Mouse (Mus musculus) intestine, embryonic 16.5 days (tissue): ENCODE measurements at regions not wholly inside any gene's neighbourhood (a gene's known extent, or its start where the extent isn't known, plus 50 kb on each side); places are given as distances from the start of the nearest gene placed in this dataset.

Source experiments
- ATAC-seq: fragments of 200-750 bp; cut with Nextera tagmentation; 2 replicates; pipeline ENCODE4 v1.8.0; 2017; ENCODE audit warnings: moderate TSS enrichment, moderate library complexity
- H3K27ac ChIP-seq: fragments of 300-500 bp; sonication (generic); 2 replicates; pipeline ENCODE4 v1.5.1; 2014; ENCODE audit warnings: mild to moderate bottlenecking, low read length
- H3K27me3 ChIP-seq: fragments of 300-500 bp; sonication (generic); replicated peaks from 2 replicates; pipeline ENCODE4 v1.6.1; 2014; ENCODE audit warnings: low read length, control low read depth, mixed read lengths; ENCODE audit not compliant: control insufficient read depth, insufficient read depth
- H3K36me3 ChIP-seq: fragments of 300-500 bp; sonication (generic); 2 replicates; pipeline ENCODE4 v1.6.1; 2014; ENCODE audit warnings: low read length, control low read depth; ENCODE audit not compliant: control insufficient read depth, insufficient read depth
- H3K4me1 ChIP-seq: fragments of 300-500 bp; sonication (generic); 2 replicates; pipeline ENCODE4 v1.6.1; 2014; ENCODE audit warnings: low read length, control low read depth, mixed read lengths; ENCODE audit not compliant: control insufficient read depth, insufficient read depth
- H3K4me2 ChIP-seq: fragments of 300-500 bp; sonication (generic); 2 replicates; pipeline ENCODE4 v1.6.1; 2014; ENCODE audit warnings: low read depth, low read length, control low read depth
- H3K4me3 ChIP-seq: fragments of 300-500 bp; sonication (generic); 2 replicates; pipeline ENCODE4 v1.5.1; 2014; ENCODE audit warnings: mild to moderate bottlenecking, low read length
- H3K9ac ChIP-seq: fragments of 300-500 bp; sonication (generic); 2 replicates; pipeline ENCODE4 v1.6.1; 2014; ENCODE audit warnings: low read depth, low read length
- H3K9me3 ChIP-seq: fragments of 300-500 bp; sonication (generic); 2 replicates; pipeline ENCODE4 v1.6.1; 2016; ENCODE audit warnings: low read length, control low read depth; ENCODE audit not compliant: control insufficient read depth
- WGBS: fragments of 180-500 bp; shearing (Covaris S2); extraction: QIAGEN DNeasy Blood & Tissue Kit; methylation state at CpG from one replicate; pipeline ENCODE4 v1.1.7; 2014; 5-methylcytosine and 5-hydroxymethylcytosine counted together

GRCm38 (mm10) chr11:82568219-82568676 lies 179.5 kb downstream of the Tmem132e start:
- 19% methylated on average over 2 of the region's 2 CpGs for WGBS
- ATAC-seq, result no peak
- Histone ChIP-seq H3K27ac (no peak overlapping the region), H3K4me1 (peaks cover 10% of the 10 kb centered on the region), H3K4me3 (no peak overlapping the region), H3K4me2 (no peak overlapping the region), H3K36me3 (no peaks in the 10 kb centered on the region), H3K9me3 (no peaks in the 10 kb centered on the region), H3K27me3 (no peaks in the 10 kb centered on the region; the same call in 1 of the 2 replicates), H3K9ac (no peak overlapping the region)

GRCm38 (mm10) chr11:82567014-82567685 lies 178.4 kb downstream of the Tmem132e start:
- no peak overlapping the region for H3K4me3 ChIP-seq
- WGBS, result 57% methylated on average over 9 of the region's 9 CpGs
- no peak overlapping the region for H3K27ac ChIP-seq
- no peaks in the 10 kb centered on the region for H3K9me3 ChIP-seq
- H3K4me2 ChIP-seq, result no peak overlapping the region
- no peak overlapping the region for H3K9ac ChIP-seq
- H3K27me3 ChIP-seq, result no peaks in the 10 kb centered on the region; the same call in 1 of the 2 replicates
- ATAC-seq, result no peak
- no peaks in the 10 kb centered on the region for H3K36me3 ChIP-seq
- peaks cover 10% of the 10 kb centered on the region for H3K4me1 ChIP-seq

DNA sequence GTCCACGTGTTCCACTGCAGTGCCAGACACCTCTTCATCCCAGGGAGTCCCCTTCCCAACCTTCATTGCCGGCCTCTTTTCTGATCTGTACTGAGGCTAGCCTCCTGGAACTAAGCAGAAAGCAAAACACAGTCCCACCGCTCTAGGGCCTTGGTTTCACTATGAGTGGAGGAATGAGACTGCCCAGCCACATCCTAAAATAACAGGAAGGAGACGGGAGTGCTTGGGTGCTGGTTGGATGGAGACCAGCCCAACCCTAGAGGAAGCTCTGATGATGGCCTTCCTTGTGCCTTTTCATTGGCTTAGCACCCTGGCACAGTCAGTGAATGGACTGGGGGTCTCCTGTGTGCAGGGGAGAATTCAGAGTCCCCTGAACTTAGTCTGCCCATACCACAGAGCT lies 177.4 kb downstream of the Tmem132e start:
- H3K4me2 ChIP-seq, result no peak overlapping the region
- H3K27ac ChIP-seq, result no peak overlapping the region
- no peaks in the 10 kb centered on the region for H3K36me3 ChIP-seq
- no peak for ATAC-seq
- no peak overlapping the region for H3K4me3 ChIP-seq
- H3K9me3 ChIP-seq, result no peaks in the 10 kb centered on the region
- no peak overlapping the region for H3K9ac ChIP-seq
- no peaks in the 10 kb centered on the region; the same call in 1 of the 2 replicates for H3K27me3 ChIP-seq
- peaks cover 10% of the 10 kb centered on the region for H3K4me1 ChIP-seq
- WGBS, result 76% methylated on average over 4 of the region's 4 CpGs

DNA sequence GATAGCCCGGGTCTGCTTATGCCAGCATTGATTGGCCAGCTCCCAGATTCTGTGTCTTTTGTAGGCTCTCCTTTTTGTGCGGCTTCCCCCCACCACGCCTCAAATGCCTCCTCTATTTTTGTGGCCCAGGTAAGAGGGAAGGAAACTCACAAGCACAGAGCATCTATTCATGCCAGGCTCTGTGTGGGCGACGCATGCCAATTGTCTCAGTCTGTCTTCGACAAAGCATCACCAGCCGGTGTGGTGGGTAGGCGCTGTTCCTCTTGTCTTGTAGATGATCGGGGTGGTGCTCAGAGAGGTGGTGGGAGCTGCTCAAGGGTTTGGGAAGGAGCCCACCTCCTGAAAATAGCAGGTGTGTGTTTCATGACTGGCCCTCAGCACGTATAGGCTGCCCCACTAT lies 175.5 kb downstream of the Tmem132e start:
- Histone ChIP-seq H3K4me1 (peaks cover 4% of the 10 kb centered on the region; the same call in 1 of the 2 replicates), H3K4me2 (no peak overlapping the region), H3K4me3 (no peak overlapping the region), H3K27ac (no peak overlapping the region), H3K27me3 (no peaks in the 10 kb centered on the region; the same call in 1 of the 2 replicates), H3K9ac (no peak overlapping the region), H3K9me3 (no peaks in the 10 kb centered on the region), H3K36me3 (no peaks in the 10 kb centered on the region)
- 59% methylated on average over 10 of the region's 10 CpGs for WGBS
- no peak for ATAC-seq

DNA sequence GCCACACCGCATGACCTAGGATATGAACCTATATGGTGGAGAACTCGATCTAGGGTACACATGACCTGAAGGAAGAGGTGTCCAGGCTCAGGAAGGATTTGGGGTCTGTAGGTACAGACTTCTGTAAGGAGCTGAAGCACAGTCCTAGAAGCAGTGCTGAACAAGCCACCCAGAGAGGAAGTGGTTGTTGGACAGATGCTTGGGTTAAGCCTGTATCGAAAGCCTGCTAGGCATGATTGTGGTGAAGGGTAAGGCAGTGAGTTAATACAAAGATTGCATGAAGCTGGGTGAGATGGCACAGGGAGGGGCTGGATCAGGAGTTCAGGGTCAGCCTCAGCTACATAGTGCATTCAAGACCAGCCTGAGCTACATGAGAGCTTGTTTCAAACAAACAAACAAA lies 153.3 kb downstream of the Tmem132e start:
- no peaks in the 10 kb centered on the region for H3K9me3 ChIP-seq
- WGBS, result 91% methylated on average over 3 of the region's 3 CpGs
- H3K27me3 ChIP-seq, result no peaks in the 10 kb centered on the region
- no peaks in the 10 kb centered on the region for H3K36me3 ChIP-seq
- no peak overlapping the region for H3K4me2 ChIP-seq
- no peak overlapping the region for H3K9ac ChIP-seq
- no peak overlapping the region for H3K27ac ChIP-seq
- H3K4me1 ChIP-seq, result no peaks in the 10 kb centered on the region
- no peak for ATAC-seq
- no peak overlapping the region for H3K4me3 ChIP-seq

DNA sequence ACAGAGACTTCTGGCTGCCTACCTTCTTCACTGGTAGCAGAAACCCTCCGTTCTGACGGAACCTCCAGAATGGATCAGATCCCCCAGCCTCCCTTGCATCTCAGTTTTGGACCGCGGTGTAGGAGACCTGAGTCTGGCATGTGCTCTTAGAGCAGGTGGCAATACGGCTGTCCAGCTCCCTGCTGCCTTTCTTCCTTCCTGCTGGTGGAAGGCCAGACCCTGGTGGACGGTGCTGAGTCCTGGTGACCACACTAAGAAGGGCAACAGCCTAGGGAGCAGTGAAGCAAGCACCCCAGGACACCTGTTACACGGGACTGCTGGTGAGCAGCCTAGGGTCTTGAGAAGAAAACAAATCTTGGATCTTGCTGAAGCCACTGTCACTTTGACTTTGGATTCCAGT lies 152.7 kb downstream of the Tmem132e start:
- 73% methylated on average over 7 of the region's 7 CpGs for WGBS
- no peak for ATAC-seq

GRCm38 (mm10) chr11:82537931-82538330 lies 149.2 kb downstream of the Tmem132e start:
- Histone ChIP-seq H3K36me3 (no peaks in the 10 kb centered on the region), H3K4me3 (no peak overlapping the region), H3K27ac (no peak overlapping the region), H3K9me3 (no peaks in the 10 kb centered on the region), H3K4me2 (no peak overlapping the region), H3K27me3 (no peaks in the 10 kb centered on the region), H3K4me1 (no peaks in the 10 kb centered on the region), H3K9ac (no peak overlapping the region)
- 69% methylated on average over 3 of the region's 3 CpGs for WGBS
- ATAC-seq, result no peak

More for the DNA sequence above, 152.7 kb downstream of the Tmem132e start:
- no peaks in the 10 kb centered on the region for H3K27me3 ChIP-seq
- H3K9me3 ChIP-seq, result no peaks in the 10 kb centered on the region
- no peaks in the 10 kb centered on the region for H3K36me3 ChIP-seq
- no peaks in the 10 kb centered on the region for H3K4me1 ChIP-seq
- H3K4me2 ChIP-seq, result no peak overlapping the region
- H3K27ac ChIP-seq, result no peak overlapping the region
- no peak overlapping the region for H3K4me3 ChIP-seq
- H3K9ac ChIP-seq, result no peak overlapping the region

- Histone ChIP-seq H3K4me1 (no peaks in the 10 kb centered on the region), H3K36me3 (no peaks in the 10 kb centered on the region), H3K9me3 (no peaks in the 10 kb centered on the region), H3K9ac (no peak overlapping the region), H3K27ac (no peak overlapping the region), H3K27me3 (peaks cover 2% of the 10 kb centered on the region; the same call in 1 of the 2 replicates), H3K4me2 (no peak overlapping the region), H3K4me3 (no peak overlapping the region)
- no peak for ATAC-seq
- WGBS, result 47% methylated on average over 4 of the region's 4 CpGs
Observed at GRCm38 (mm10) chr11:82523200-82523802, 134.6 kb downstream of the Tmem132e start.

- Histone ChIP-seq H3K27me3 (peaks cover 2% of the 10 kb centered on the region; the same call in 1 of the 2 replicates), H3K27ac (no peak overlapping the region), H3K4me3 (no peak overlapping the region), H3K9ac (no peak overlapping the region), H3K4me1 (no peaks in the 10 kb centered on the region), H3K36me3 (no peaks in the 10 kb centered on the region), H3K9me3 (no peaks in the 10 kb centered on the region), H3K4me2 (no peak overlapping the region)
- ATAC-seq, result no peak
- WGBS, result 47% methylated on average over 9 of the region's 9 CpGs
Observed at GRCm38 (mm10) chr11:82521383-82521782, 132.7 kb downstream of the Tmem132e start.
